Mouse (Mus musculus) hindbrain, postnatal 0 days (tissue): Measurements from ENCODE around the gene Plcb4. TPM values are rescaled to one million over a fixed set of nuclear protein-coding genes. Genes with fewer than 3 reads are reported as not detected.

Experiments used
- ATAC-seq: fragments of 200-750 bp; cut with Nextera tagmentation; 2 replicates; pipeline ENCODE4 v1.8.0; 2017; ENCODE audit warnings: mild to moderate bottlenecking, moderate TSS enrichment, moderate library complexity
- DNase-seq: peaks from one replicate; pipeline ENCODE4 v3.0.0-alpha.2; 2015; ENCODE audit warnings: low spot score
- H3K27ac ChIP-seq: fragments of 300-500 bp; sonication (generic); 2 replicates; pipeline ENCODE4 v1.5.1; 2014; ENCODE audit warnings: mild to moderate bottlenecking
- H3K27me3 ChIP-seq: fragments of 300-500 bp; sonication (generic); 2 replicates; pipeline ENCODE4 v1.6.1; 2014; ENCODE audit warnings: low read length, mixed read lengths; ENCODE audit not compliant: insufficient read depth
- H3K36me3 ChIP-seq: fragments of 300-500 bp; sonication (generic); 2 replicates; pipeline ENCODE4 v1.6.1; 2014; ENCODE audit warnings: low read length, mixed read lengths; ENCODE audit not compliant: insufficient read depth
- H3K4me1 ChIP-seq: fragments of 300-500 bp; sonication (generic); 2 replicates; pipeline ENCODE4 v1.6.1; 2014; ENCODE audit warnings: antibody characterized with exemption, low read length, mixed read lengths; ENCODE audit not compliant: insufficient read depth
- H3K4me2 ChIP-seq: fragments of 300-500 bp; sonication (generic); 2 replicates; pipeline ENCODE4 v1.6.1; 2014; ENCODE audit warnings: low read depth, mild to moderate bottlenecking, low read length, moderate library complexity, mixed read lengths
- H3K4me3 ChIP-seq: fragments of 300-500 bp; sonication (generic); 2 replicates; pipeline ENCODE4 v1.5.1; 2014; ENCODE audit warnings: low read length
- H3K9ac ChIP-seq: fragments of 300-500 bp; sonication (generic); replicated peaks from 2 replicates; pipeline ENCODE4 v1.6.1; 2014; ENCODE audit warnings: mild to moderate bottlenecking, low read length, moderate library complexity, mixed read lengths
- H3K9me3 ChIP-seq: fragments of 300-500 bp; sonication (generic); 2 replicates; pipeline ENCODE4 v1.6.1; 2016; ENCODE audit warnings: low read length, mixed read lengths
- CTCF ChIP-seq: IDR thresholded peaks from 2 replicates; pipeline ENCODE4 v1.5.1; 2016; ENCODE audit warnings: antibody characterized with exemption, control low read depth, low read depth
- WGBS: fragments of 180-500 bp; shearing (Covaris S2); extraction: QIAGEN DNeasy Blood & Tissue Kit; methylation state at CpG from one replicate; pipeline ENCODE4 v1.1.7; 2014; 5-methylcytosine and 5-hydroxymethylcytosine counted together
- polyA plus RNA-seq: library from polyadenylated mRNA; unstranded; fragments of >200 nt; fragmentation: Nextera tagmentation; extraction: Ambion mirVana; gene quantifications from 2 replicates; pipeline ENCODE4 v1.2.1, GENCODE M21; 2015
- total RNA-seq: library from RNA; depleted of rRNA; stranded (reverse); fragments of >200 nt; gene quantifications from 2 replicates; pipeline ENCODE4 v1.2.3, GENCODE M21; 2014

Gene Plcb4
- total and polyA plus RNA-seq, 2 experiments from 2014 or later, result 43.0 to 46.9 TPM

DNA sequence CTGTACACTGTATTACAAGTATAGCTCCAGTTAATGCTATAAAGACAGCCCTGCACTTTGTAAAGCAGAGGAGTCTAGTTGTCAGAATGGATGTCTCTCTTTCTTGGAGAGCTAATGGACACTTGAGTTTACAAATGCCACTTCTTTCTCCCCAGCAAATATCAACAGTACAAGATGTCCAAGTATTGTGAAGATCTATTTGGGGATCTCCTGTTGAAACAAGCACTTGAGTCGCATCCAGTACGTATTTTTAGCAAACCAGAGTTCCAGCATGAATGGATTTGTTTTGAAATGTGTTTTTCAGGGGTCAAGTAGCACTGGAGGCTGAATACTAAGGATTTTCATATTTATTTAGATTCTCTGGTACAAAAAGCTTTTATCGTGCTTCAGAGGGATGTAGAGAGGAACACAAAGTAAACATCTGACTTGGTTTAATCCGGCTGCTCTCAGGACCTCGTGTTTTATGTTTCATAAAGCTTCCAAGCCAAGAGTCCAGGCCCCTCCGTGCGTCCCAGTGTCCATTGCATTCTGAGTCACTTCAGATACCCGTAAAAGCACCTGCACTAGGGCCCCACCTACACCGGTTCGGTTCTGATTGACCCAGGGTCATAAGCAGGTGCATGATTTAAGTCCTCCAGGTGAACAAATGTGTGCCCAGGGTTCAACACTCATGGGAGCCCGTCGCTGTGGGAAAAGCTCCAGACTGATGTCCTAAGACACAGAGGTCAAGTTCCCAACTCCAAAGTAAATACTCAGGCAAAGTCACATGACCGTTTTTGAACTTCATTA lies 296.1 kb downstream of the Plcb4 start:
- H3K4me2 ChIP-seq, result no peak overlapping the region
- H3K4me3 ChIP-seq, result no peak overlapping the region
- no peak for DNase-seq
- H3K4me1 ChIP-seq, result no peaks in the 10 kb centered on the region
- H3K9me3 ChIP-seq, result no peaks in the 10 kb centered on the region
- peaks cover 14% of the 10 kb centered on the region for H3K36me3 ChIP-seq
- ATAC-seq, result no peak
- H3K27ac ChIP-seq, result no peak overlapping the region
- H3K27me3 ChIP-seq, result no peaks in the 10 kb centered on the region
- TF ChIP-seq CTCF, result no peak
- no peak overlapping the region for H3K9ac ChIP-seq
- WGBS, result 90% methylated on average over 13 of the region's 13 CpGs

DNA sequence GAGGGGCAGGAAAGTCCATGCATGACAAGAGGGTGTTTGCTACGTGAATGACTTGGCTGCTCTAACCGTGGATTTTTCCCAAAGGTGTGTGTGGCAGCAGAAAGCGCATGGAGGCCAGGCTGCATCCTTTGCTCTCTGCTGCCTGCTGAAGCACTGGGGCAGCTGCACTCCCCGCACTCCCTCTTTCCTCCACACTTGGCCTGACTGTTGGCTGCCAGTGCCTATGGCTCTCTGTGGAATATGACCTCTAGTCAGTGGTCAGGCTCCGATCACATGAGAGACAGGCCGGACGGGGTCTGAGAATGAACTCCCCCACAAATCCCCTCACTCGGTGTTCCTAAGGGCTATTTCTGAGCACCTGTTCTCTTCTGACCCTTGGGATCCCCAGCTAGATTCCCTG lies 297.0 kb downstream of the Plcb4 start:
- Histone ChIP-seq H3K9ac (no peak overlapping the region), H3K4me1 (no peaks in the 10 kb centered on the region), H3K9me3 (no peaks in the 10 kb centered on the region), H3K36me3 (peaks cover 6% of the 10 kb centered on the region), H3K4me2 (no peak overlapping the region), H3K4me3 (no peak overlapping the region), H3K27me3 (no peaks in the 10 kb centered on the region), H3K27ac (no peak overlapping the region)
- TF ChIP-seq CTCF, result no peak
- no peak for DNase-seq
- no peak for ATAC-seq
- WGBS, result 87% methylated on average over 8 of the region's 8 CpGs

GRCm38 (mm10) chr2:135957689-135958088 lies 298.9 kb downstream of the Plcb4 start:
- H3K9me3 ChIP-seq, result no peaks in the 10 kb centered on the region
- no peaks in the 10 kb centered on the region for H3K27me3 ChIP-seq
- DNase-seq (peak; percentile 85), ATAC-seq (peak; percentile 75; the same call in 1 of the 2 replicates)
- H3K27ac ChIP-seq, result no peak overlapping the region
- peaks cover 14% of the 10 kb centered on the region for H3K36me3 ChIP-seq
- H3K4me3 ChIP-seq, result no peak overlapping the region
- WGBS, result 35% methylated on average over 7 of the region's 7 CpGs
- no peak overlapping the region for H3K4me2 ChIP-seq
- H3K4me1 ChIP-seq, result no peaks in the 10 kb centered on the region
- no peak overlapping the region for H3K9ac ChIP-seq
- peak; percentile 92 for TF ChIP-seq CTCF

- WGBS, result 90% methylated on average over 17 of the region's 17 CpGs
- no peak overlapping the region for H3K4me2 ChIP-seq
- ATAC-seq (no peak), DNase-seq (no peak)
- H3K27ac ChIP-seq, result no peak overlapping the region
- H3K4me3 ChIP-seq, result no peak overlapping the region
- no peaks in the 10 kb centered on the region for H3K27me3 ChIP-seq
- no peak for TF ChIP-seq CTCF
- no peak overlapping the region for H3K9ac ChIP-seq
- H3K9me3 ChIP-seq, result no peaks in the 10 kb centered on the region
- peaks cover 13% of the 10 kb centered on the region for H3K36me3 ChIP-seq
- H3K4me1 ChIP-seq, result no peaks in the 10 kb centered on the region
These were observed 299.6 kb downstream of the Plcb4 start for GRCm38 (mm10) chr2:135958453-135958852.

DNA sequence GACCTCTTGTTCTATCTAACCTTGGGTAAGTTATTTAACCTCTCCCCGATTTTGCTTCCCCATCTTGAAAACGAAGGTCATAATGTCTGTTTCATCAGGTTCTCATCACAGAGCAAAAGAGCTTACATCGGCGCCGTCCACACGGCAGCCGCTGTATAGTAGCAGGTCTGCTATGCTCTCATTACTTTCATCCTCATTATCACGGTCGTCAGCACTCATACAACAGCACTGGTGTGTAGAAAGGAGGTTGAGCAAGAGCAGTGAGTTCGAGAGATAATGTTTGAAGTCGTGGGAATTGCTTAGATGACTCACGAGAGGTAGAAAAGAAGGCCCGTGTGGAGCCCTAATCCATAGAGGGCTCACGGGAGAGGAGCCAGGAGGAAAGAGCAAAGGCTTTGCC lies 304.3 kb downstream of the Plcb4 start:
- DNase-seq (no peak), ATAC-seq (no peak)
- Histone ChIP-seq H3K27me3 (no peaks in the 10 kb centered on the region), H3K4me3 (no peak overlapping the region), H3K9me3 (no peaks in the 10 kb centered on the region), H3K9ac (no peak overlapping the region), H3K4me1 (no peaks in the 10 kb centered on the region), H3K4me2 (no peak overlapping the region), H3K36me3 (peaks cover 16% of the 10 kb centered on the region), H3K27ac (no peak overlapping the region)
- TF ChIP-seq CTCF, result no peak
- WGBS, result 82% methylated on average over 14 of the region's 14 CpGs

GRCm38 (mm10) chr2:135966871-135967557 lies 308.2 kb downstream of the Plcb4 start:
- DNase-seq (peak; percentile 81), ATAC-seq (peak; percentile 25)
- peak; percentile 91 for TF ChIP-seq CTCF
- 58% methylated on average over 16 of the region's 16 CpGs for WGBS
- H3K27ac ChIP-seq, result no peak overlapping the region
- H3K4me1 ChIP-seq, result no peaks in the 10 kb centered on the region
- H3K9me3 ChIP-seq, result no peaks in the 10 kb centered on the region
- no peaks in the 10 kb centered on the region for H3K27me3 ChIP-seq
- no peak overlapping the region for H3K9ac ChIP-seq
- peaks cover 19% of the 10 kb centered on the region for H3K36me3 ChIP-seq
- no peak overlapping the region for H3K4me2 ChIP-seq
- no peak overlapping the region for H3K4me3 ChIP-seq

- no peak overlapping the region for H3K9ac ChIP-seq
- H3K9me3 ChIP-seq, result no peaks in the 10 kb centered on the region
- peaks cover 15% of the 10 kb centered on the region for H3K36me3 ChIP-seq
- 33% methylated on average over 12 of the region's 12 CpGs for WGBS
- no peak for TF ChIP-seq CTCF
- H3K4me1 ChIP-seq, result no peaks in the 10 kb centered on the region
- H3K4me2 ChIP-seq, result no peak overlapping the region
- H3K4me3 ChIP-seq, result no peak overlapping the region
- ATAC-seq (peak; percentile 46; the same call in 1 of the 2 replicates), DNase-seq (peak; percentile 75)
- H3K27ac ChIP-seq, result no peak overlapping the region
- no peaks in the 10 kb centered on the region for H3K27me3 ChIP-seq
These were observed 309.3 kb downstream of the Plcb4 start for GRCm38 (mm10) chr2:135968159-135968558.
